Mouse (Mus musculus) T-helper 1 cell (primary cell): ENCODE measurements around the gene Ost4.

ENCODE experiments used
- in situ Hi-C: fragments of 300-600 bp; cut with MboI, MseI; formaldehyde crosslinking; loops from one replicate; pipeline ENCODE4 v1.15.1; 2025; ENCODE audit warnings: high pct_unique_total_duplicates

Gene Ost4

DNA sequence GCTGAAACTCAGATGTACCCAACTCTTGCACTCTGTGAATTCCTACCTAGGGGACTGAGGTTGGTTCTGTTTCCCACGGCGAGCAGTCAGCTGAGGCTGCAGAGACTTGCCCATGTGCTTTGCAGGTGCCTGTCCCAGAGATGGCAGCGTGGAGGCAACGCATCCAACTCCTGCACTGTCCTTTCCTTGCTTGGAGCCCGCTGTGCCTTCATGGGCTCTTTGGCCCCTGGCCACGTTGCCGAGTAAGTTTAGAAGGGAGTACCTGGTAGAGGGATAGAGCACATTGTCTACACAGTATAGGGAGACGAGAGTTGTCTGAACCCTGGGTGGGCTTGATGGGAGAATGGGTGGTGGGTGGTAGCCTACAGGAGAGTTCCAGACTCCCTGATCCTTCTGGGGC, 17.0 kb upstream of the Ost4 start:
- in situ Hi-C loops: loop anchor here (5.0 kb wide), 1 partner anchor 78 kb away; no protein-coding TSS in a partner anchor

GRCm38 (mm10) chr5:30923119-30923518, 15.5 kb upstream of the Ost4 start:
- in situ Hi-C loops: no loop called here

DNA sequence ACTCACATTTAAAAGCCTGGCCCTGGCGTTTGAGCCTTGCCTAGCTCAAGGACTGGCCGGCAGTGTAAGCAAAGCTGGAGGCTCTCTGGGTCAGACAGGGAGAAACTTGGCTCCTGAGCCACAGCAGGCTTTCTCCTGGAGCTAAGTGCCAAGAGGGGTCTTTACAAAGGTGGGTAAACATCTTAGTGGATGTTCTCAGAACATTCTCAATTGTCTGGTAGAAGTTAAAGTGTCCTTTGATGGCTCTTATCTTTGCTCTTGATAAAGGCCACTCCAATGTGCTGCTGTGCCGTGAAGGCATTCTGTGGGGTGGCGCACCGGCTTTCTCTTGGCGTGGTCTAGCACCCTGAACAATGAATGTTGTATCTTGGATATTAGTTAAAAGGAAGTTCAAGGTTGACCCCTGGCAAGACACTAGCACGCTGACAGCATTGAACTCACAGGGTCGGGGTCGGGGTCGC, 15.0 kb upstream of the Ost4 start:
- in situ Hi-C loops: no loop called here

DNA sequence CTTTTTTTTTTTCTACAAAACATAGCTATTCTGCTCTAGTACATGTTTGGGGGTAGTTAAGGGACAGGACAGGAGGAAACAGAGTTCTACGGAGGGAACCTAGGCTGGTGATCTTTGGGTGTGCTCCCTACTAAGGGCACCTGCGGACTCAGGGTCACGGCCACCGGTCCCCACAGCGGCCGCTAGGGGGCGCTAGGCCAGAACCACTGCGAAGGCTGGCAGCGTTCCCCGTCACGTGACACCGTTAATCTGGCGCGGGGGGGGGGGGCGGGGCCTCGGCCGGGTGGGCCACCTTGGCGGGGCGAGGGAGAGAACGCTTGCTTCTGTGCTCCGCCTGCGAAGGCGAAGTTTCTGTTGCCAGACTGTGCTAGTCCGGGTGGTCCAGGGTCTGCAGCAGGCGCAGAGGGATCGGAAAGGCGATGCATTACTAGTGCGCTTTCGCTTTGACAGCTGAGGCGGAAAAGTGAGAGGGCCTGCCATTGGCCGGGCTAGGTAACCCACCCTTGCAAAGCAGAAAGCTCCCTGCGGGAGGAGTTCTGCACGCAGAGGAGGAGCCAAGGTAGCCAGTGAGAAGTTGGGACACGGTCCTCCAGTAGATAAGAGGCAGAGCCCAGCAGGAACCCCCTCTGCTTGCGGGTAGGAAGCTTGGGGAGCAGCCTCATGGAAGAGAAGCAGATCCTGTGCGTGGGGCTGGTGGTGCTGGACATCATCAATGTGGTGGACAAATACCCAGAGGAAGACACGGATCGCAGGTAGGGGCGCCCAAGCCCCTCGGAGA, 13.9 kb upstream of the Ost4 start, which contains the start of gene Khk:
Gene Khk (plus strand): TSS at position 176 of the 778 bp plus-strand sequence.
- in situ Hi-C loops: no loop called here

DNA sequence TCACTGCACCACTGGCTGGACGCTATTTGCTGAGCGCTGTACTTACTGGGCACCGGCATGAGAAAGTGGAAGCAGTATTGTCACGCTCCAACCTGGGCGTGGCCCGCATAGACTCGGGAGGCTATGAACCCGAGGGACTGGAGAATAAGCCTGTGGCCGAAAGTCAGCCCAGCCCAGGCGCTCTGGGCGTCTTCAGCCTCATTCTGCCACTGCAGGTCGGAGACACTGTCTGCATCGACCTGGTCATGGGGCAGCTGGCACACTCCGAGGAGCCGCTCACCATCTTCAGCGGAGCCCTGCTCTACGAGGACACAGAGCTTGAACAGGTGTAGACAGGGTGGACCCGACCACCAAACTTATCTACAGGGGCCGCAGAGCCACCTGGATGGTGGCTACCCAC, 13.0 kb upstream of the Ost4 start:
- in situ Hi-C loops: no loop called here

- in situ Hi-C loops: no loop called here
Measured at GRCm38 (mm10) chr5:30919831-30920614, 12.4 kb upstream of the Ost4 start.

DNA sequence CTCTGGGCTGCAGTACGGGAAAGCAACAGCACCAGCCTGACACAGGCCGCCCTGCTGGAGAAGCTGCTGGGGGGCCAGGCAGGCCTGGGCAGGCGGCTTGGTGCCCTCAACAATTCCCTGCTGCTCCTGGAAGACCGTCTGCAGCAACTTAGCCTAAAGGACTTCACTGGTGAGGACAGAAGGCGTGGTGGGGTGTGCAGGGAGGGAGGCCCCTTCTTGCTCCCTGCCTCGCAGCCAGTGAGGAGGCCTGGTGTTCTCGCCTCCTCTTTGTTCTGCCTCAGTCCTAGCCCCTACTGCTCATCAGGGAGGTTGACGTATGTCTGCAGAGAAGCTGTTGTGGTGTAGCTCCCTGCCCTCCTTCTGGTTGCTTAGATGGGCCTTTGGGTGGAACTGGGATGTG, 11.1 kb upstream of the Ost4 start:
- in situ Hi-C loops: no loop called here

GRCm38 (mm10) chr5:30917891-30918670, 10.5 kb upstream of the Ost4 start:
- in situ Hi-C loops: no loop called here

GRCm38 (mm10) chr5:30917348-30917747, 9.8 kb upstream of the Ost4 start:
- in situ Hi-C loops: no loop called here

DNA sequence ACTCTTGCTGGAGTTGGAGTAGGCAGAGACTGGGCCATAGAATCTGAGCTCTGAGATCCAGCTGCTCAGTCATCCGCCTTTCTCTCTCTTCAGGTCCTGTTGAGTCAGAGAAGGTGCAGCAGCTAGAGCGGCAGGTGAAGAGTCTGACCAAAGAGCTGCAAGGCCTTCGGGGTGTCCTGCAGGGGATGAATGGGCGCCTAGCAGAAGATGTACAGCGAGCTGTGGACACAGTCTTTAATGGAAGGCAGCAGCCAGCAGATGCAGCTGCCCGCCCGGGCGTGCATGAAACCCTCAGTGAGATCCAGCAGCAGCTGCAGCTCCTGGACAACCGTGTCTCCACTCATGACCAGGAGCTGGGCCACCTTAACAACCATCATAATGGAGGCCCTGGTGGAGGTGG, 9.3 kb upstream of the Ost4 start:
- in situ Hi-C loops: no loop called here

DNA sequence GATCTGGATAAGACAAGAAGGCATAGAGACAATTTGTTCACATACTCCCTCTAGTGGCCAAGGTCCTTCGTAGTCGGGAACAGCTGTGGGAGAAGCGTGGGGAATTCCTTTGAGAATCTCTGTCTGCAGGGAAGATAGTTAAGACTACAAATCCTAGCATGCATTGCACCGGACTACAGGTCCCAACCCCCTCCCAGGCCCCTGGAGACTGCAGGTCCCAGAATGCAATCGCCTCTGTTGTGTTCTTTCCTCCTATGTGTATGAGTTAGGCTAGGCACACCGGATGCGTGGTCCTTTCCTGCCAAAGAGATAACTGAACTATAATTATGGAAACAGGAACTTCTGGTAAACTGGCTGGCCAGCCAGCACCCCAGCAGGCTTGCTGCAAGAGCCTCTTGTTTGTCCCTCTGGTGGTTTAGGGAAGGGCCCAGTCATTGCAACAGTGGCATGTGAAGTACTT, 8.4 kb upstream of the Ost4 start:
- in situ Hi-C loops: no loop called here

DNA sequence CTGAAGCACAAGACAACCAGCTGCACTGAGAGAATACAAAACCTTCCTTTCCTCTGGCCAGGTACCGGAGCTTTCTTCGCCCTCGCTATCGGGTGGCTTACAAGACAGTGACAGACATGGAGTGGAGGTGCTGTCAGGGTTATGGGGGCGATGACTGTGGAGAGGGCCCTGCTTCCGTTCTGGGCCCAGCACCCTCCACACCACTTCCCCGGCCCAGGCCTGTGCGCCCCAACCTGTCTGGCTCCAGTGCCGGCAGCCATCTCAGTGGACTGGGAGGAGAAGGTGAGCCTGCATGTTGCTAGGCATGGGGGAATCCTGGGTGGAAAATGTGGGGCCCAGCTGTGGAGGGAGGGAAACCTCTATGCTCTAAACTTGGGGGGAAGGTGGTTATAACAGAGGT, 7.9 kb upstream of the Ost4 start:
- in situ Hi-C loops: no loop called here

DNA sequence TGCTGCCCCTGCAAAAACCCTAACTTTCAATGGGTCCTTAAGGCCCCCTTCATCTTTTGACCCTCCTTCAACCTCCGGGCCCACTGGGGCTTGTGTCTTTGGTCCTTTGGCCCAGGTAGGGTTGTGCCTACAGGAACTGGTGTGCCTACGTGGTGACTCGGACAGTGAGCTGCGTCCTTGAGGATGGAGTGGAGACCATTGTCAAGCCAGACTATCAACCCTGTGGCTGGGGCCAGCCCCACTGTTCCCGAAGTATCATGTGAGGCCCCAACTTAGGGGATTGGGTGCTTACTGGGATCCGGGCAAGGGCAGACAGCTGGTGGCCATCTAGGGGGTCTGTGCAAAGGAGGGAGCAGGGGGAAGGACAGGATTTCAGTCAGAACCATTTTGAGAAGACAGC, 7.3 kb upstream of the Ost4 start:
- in situ Hi-C loops: no loop called here

GRCm38 (mm10) chr5:30914101-30914635, 6.6 kb upstream of the Ost4 start:
- in situ Hi-C loops: no loop called here

- in situ Hi-C loops: no loop called here
Measured at GRCm38 (mm10) chr5:30913060-30913841, 5.7 kb upstream of the Ost4 start, which contains the start of gene Emilin1. TSS of gene Emilin1 (plus strand) at chr5:30913402.

DNA sequence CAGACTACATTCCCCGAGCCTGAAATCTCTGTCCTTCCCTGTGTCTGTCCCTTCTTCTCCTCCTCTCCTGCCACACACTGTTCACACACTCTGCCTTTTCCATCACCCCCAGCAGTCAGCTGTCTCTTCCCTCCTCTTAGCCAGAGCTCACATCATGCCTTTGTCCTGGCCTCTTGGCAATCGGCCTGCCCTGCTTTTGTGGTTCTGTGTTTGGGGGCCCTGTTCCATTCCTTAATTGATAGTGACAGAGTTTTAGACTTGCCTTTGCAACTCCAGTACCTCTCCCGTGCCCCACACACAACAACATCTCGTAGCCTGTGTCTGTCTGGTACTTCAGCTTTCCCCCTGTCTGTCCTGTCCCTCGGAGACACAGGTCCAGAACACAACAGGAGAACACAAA, 4.6 kb upstream of the Ost4 start:
- in situ Hi-C loops: no loop called here

GRCm38 (mm10) chr5:30910481-30910880, 2.9 kb upstream of the Ost4 start:
- in situ Hi-C loops: no loop called here

- in situ Hi-C loops: no loop called here
Measured at GRCm38 (mm10) chr5:30909863-30910262, 2.3 kb upstream of the Ost4 start.

DNA sequence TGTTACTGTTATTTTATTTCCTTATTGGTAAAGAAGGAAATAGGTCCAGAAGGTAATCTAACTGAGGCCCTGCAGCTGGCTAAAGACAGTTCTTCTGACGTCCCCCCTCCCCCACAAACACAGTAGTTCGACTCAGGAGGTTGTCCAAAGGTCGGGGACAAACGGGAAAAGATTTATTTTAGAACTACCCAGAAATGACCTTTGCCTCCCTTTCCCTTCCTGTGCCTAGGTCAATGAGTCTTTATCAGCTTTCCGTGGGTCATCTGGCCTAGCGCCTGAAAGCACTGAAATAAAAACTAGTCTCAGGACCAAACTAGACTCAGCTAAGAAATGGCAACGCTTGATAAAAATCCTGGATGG, 1.7 kb upstream of the Ost4 start:
- in situ Hi-C loops: no loop called here

DNA sequence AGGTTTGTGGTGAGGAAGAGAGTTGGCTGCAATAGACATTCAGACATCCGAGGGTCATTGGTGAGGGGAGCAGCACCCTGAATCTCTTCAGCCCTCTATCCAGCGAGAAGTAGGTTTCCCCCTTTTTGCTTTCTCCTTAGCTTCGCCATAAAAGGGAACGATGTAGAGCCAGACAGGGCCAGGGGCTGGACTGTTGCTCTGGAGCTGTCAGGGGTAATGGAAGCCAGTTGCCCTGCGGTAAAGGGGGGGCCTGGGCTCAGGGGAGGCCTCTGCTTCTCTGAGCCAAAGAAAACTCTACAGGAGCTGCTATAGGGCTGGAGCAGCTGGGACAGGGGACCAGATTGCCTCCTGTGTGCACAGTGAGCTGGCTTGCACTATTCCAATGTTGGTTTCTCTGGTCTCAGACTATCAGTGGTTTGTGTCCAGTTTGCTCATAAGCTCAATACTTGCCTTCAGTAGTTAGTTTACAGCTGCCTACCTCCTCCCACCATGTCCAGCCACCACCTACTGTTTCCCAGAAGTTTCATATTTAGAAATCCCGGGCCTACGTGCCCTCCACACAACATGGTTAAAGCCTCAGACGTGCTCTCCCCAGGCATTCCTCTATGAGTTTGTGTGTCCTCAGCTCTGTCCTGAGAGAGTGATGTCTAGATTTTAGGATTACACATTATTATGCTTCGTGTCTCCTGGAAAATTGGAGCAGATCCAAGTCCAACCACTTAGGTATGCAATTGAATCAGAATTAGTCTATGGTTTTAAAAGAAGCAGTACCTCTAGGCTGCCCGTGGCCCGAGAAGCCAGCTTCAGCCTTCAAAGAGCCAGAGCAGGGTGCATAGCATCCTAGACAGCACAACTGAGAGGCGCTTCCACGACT, 1.1 kb upstream of the Ost4 start:
- in situ Hi-C loops: no loop called here
